Mouse (Mus musculus): ENCODE measurements around the gene Evc. TPM values are rescaled to one million over a fixed set of nuclear protein-coding genes. Genes with fewer than 3 reads are reported as not detected.

The Evc gene
- polyA plus RNA-seq, 1 experiment from 2014 or later: 23.4 TPM

GRCm38 (mm10) chr5:37296717-37297116 is 40.0 kb downstream of the Evc start:
- H3K27ac ChIP-seq: no peak overlapping the region
- H3K9me3 ChIP-seq: no peaks in the 10 kb centered on the region
- ATAC-seq (ENCODE audit: low FRiP score): no peak
- no peaks in the 10 kb centered on the region for H3K27me3 ChIP-seq
- H3K36me3 ChIP-seq (replicated peaks): peaks cover 31% of the 10 kb centered on the region
- no peak overlapping the region for H3K4me3 ChIP-seq (replicated peaks)
- H3K4me1 ChIP-seq: no peaks in the 10 kb centered on the region
- 84% methylated on average over 10 of the region's 10 CpGs for WGBS
- H3K9ac ChIP-seq: no peak overlapping the region
- no peak overlapping the region for H3K4me2 ChIP-seq

DNA sequence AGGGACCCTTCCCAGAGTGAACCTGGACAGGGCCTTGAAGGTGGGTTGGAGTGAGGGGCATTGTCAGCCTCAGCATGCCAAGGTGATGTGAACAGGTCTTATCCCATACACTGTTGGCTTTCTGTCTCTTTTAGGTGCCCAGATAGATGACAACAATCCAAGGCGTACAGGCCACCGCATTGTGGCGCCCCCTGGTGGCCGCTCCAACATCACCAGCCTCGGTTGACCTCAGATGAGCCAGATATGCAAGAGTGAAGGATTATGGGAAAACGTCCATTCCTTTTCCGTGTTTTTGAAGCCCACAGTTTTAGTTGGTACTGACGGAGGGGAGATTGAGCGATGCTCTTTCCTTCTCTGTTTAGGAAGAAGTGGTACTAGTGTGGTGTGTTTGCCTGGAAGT is 45.7 kb downstream of the Evc start:
- Histone ChIP-seq H3K27me3 (no peaks in the 10 kb centered on the region), H3K4me3 (replicated peaks) (no peak overlapping the region)
- 72% methylated on average over 9 of the region's 9 CpGs for WGBS

DNA sequence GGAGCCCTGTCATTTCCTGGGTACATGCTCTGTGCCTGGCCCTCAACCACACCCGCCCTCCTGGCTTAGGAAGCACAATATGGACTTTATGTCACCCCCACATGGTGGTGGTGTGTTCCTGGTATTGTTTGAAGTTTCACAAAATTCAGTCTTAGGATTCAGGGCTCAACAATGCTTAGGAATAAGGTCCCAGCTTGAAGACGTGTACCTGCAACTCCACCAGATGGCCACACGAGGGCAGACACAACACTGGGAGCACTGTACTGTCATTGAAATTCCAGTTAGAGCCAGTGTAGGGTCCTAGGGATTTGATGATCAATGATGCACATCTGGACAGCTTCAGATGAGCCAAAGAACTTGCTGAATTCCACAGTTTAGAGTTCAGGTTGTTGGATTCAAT is 47.5 kb downstream of the Evc start:
- H3K36me3 ChIP-seq (replicated peaks): peaks cover 75% of the 10 kb centered on the region

More for the DNA sequence above, 45.7 kb downstream of the Evc start:
- H3K4me2 ChIP-seq: no peak overlapping the region
- H3K27ac ChIP-seq: no peak overlapping the region
- no peak overlapping the region for H3K9ac ChIP-seq
- ATAC-seq (ENCODE audit: low FRiP score): no peak
- H3K9me3 ChIP-seq: no peaks in the 10 kb centered on the region
- H3K4me1 ChIP-seq: no peaks in the 10 kb centered on the region
- H3K36me3 ChIP-seq (replicated peaks): peaks cover 62% of the 10 kb centered on the region

DNA sequence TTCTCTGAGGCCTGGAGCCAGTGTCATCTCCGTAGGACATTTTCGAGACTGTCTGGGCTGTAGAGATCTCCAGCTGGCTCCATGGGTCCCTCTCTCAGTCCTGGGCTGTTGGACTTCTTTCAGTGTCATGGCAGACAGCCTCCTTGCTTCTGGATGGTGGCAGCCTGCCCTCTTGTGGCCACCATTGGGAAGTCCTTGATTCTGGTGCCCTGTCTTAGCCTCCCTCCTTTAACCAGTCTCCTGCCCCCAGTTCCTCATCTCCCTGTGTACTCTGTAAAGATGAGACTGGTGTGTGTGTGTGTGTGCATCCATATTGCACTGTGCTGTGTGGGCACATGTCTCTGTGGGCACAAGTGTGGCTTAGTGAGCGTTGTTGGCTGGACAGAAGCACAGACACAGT is 48.3 kb downstream of the Evc start:
- Histone ChIP-seq H3K27me3 (no peaks in the 10 kb centered on the region), H3K4me2 (no peak overlapping the region), H3K27ac (no peak overlapping the region), H3K4me1 (no peaks in the 10 kb centered on the region), H3K36me3 (replicated peaks) (peaks cover 83% of the 10 kb centered on the region), H3K9ac (no peak overlapping the region), H3K4me3 (replicated peaks) (no peak overlapping the region), H3K9me3 (no peaks in the 10 kb centered on the region)
- 75% methylated on average over 3 of the region's 3 CpGs for WGBS
- ATAC-seq (ENCODE audit: low FRiP score): no peak; the same call in 1 of the 2 replicates

More for the DNA sequence above, 47.5 kb downstream of the Evc start:
- no peaks in the 10 kb centered on the region for H3K27me3 ChIP-seq
- H3K4me1 ChIP-seq: no peaks in the 10 kb centered on the region
- H3K4me3 ChIP-seq (replicated peaks): no peak overlapping the region
- peak; percentile 27; the same call in 1 of the 2 replicates for ATAC-seq (ENCODE audit: low FRiP score)
- H3K27ac ChIP-seq: no peak overlapping the region
- no peak overlapping the region for H3K4me2 ChIP-seq
- no peaks in the 10 kb centered on the region for H3K9me3 ChIP-seq
- WGBS: 24% methylated on average over 3 of the region's 3 CpGs
- no peak overlapping the region for H3K9ac ChIP-seq

- Histone ChIP-seq H3K4me3 (replicated peaks) (no peak overlapping the region), H3K4me2 (no peak overlapping the region), H3K9ac (no peak overlapping the region), H3K36me3 (replicated peaks) (peaks cover 93% of the 10 kb centered on the region), H3K27me3 (no peaks in the 10 kb centered on the region), H3K4me1 (no peaks in the 10 kb centered on the region), H3K9me3 (no peaks in the 10 kb centered on the region), H3K27ac (no peak overlapping the region)
- WGBS: 93% methylated on average over 11 of the region's 11 CpGs
- ATAC-seq (ENCODE audit: low FRiP score): no peak
Measured at GRCm38 (mm10) chr5:37281021-37281420, 55.7 kb downstream of the Evc start.

DNA sequence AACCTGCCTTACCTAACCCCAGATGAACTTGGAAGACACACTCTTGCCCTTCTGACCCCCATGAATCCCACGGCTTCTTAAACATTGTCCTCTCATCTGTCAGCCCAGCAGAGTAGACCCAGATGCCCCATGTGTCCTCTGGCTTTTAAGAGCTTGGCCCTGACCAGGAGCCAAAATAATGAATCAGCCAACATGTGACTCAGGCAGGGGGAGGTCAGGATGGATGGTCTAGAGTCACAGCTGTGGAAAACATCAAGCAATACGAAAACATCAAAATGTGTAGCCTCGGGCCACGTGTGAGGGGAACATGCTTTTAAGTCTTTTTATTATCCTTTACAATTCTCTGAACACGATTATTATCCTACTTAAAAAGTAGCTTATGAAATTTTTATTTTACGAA is 72.9 kb downstream of the Evc start:
- Histone ChIP-seq H3K9ac (no peak overlapping the region), H3K9me3 (no peaks in the 10 kb centered on the region), H3K4me3 (replicated peaks) (no peak overlapping the region), H3K27me3 (no peaks in the 10 kb centered on the region), H3K27ac (no peak overlapping the region), H3K4me2 (no peak overlapping the region), H3K4me1 (peaks cover 15% of the 10 kb centered on the region), H3K36me3 (replicated peaks) (peaks cover 36% of the 10 kb centered on the region)
- no peak for ATAC-seq (ENCODE audit: low FRiP score)
- WGBS: 87% methylated on average over 6 of the region's 6 CpGs

DNA sequence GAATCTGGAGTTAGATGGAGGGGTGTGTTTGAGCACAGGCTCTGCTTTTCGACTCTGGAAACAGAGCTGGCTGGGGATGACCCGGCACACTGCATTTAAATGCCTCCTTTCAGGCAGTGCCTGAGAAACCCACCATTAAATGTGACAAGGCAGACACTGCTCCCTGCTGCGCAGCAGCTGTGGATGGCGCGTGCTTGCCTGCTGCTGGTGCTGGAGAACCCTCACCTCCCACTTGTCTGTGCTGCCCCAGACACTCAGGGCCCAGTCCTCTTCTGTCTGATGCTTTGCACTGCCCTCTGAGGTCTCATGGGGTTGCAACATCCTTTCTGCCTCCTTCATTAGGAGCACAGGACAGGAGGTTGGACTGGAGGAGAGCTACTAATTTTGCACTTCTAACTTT is 75.0 kb downstream of the Evc start:
- 0 out of 2 replicates have a peak overlapping the region, but pooled peaks have one; percentile 4 for H3K9ac ChIP-seq
- peaks cover 17% of the 10 kb centered on the region for H3K36me3 ChIP-seq (replicated peaks)
- ATAC-seq (ENCODE audit: low FRiP score): peak; percentile 71
- no peaks in the 10 kb centered on the region for H3K9me3 ChIP-seq
- H3K4me3 ChIP-seq (replicated peaks): no peak overlapping the region
- H3K4me1 ChIP-seq: peaks cover 24% of the 10 kb centered on the region
- no peaks in the 10 kb centered on the region for H3K27me3 ChIP-seq
- no peak overlapping the region for H3K4me2 ChIP-seq
- 72% methylated on average over 5 of the region's 5 CpGs for WGBS
- H3K27ac ChIP-seq: peak overlapping the region; percentile 26; the same call in 1 of the 2 replicates

- Histone ChIP-seq H3K9ac (no peak overlapping the region), H3K36me3 (replicated peaks) (peaks cover 16% of the 10 kb centered on the region), H3K27ac (0 out of 2 replicates have a peak overlapping the region, but pooled peaks have one; percentile 19), H3K4me3 (replicated peaks) (no peak overlapping the region), H3K9me3 (no peaks in the 10 kb centered on the region), H3K4me2 (no peak overlapping the region), H3K4me1 (peaks cover 43% of the 10 kb centered on the region), H3K27me3 (no peaks in the 10 kb centered on the region)
- ATAC-seq (ENCODE audit: low FRiP score): no peak
- 54% methylated on average over 5 of the region's 5 CpGs for WGBS
Measured at GRCm38 (mm10) chr5:37257243-37257642, 79.5 kb downstream of the Evc start.

- Histone ChIP-seq H3K4me1 (peaks cover 43% of the 10 kb centered on the region), H3K4me3 (replicated peaks) (no peak overlapping the region), H3K9me3 (no peaks in the 10 kb centered on the region), H3K4me2 (no peak overlapping the region), H3K9ac (no peak overlapping the region), H3K27ac (no peak overlapping the region), H3K36me3 (replicated peaks) (peaks cover 20% of the 10 kb centered on the region), H3K27me3 (no peaks in the 10 kb centered on the region)
- no peak for ATAC-seq (ENCODE audit: low FRiP score)
- WGBS: 67% methylated on average over 7 of the region's 7 CpGs
Measured at GRCm38 (mm10) chr5:37256823-37257222, 79.9 kb downstream of the Evc start.

- WGBS: 91% methylated on average over 4 of the region's 4 CpGs
- H3K4me3 ChIP-seq (replicated peaks): no peak overlapping the region
- H3K36me3 ChIP-seq (replicated peaks): peaks cover 22% of the 10 kb centered on the region
- no peak for ATAC-seq (ENCODE audit: low FRiP score)
- no peak overlapping the region for H3K27ac ChIP-seq
- H3K9ac ChIP-seq: no peak overlapping the region
- no peaks in the 10 kb centered on the region for H3K27me3 ChIP-seq
- H3K4me2 ChIP-seq: no peak overlapping the region
- peaks cover 55% of the 10 kb centered on the region for H3K4me1 ChIP-seq
- H3K9me3 ChIP-seq: no peaks in the 10 kb centered on the region
Measured at GRCm38 (mm10) chr5:37254523-37254922, 82.2 kb downstream of the Evc start.

DNA sequence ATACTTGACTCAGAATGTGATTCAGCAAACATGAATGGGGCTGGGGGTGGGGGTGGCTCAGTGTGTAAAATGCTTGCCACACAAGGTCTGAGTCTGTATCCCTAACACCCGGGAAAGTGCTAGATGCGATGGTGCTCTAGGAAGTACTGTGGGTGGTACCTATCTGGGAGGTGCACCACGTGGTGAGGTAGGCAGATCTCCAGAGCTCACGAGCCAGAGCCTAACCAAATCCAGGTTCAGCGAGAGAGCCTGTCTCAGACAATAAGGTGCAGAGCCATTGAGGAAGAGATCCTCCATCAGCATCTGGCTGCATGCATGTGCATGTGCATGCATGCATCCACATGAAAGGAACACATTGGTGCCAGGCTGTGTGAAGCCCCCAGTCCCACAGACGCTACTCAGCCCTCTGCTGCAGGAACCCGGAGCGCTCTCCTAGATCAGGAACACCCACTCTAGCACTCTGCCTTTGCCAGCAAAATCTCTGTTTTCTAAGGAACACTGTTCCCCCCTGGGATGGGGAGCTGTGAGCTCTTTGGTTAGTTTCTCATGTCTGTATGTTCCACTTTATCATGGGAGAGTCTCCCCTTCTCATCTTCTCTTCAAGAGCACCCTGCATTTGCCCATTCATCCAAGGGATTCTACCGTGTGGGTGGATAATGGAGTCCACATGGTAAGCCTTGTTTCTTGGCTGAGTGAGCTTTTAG is 84.4 kb downstream of the Evc start:
- no peaks in the 10 kb centered on the region for H3K27me3 ChIP-seq
- peaks cover 22% of the 10 kb centered on the region for H3K36me3 ChIP-seq (replicated peaks)
- 88% methylated on average over 9 of the region's 9 CpGs for WGBS
- H3K27ac ChIP-seq: no peak overlapping the region
- no peak overlapping the region for H3K4me2 ChIP-seq
- H3K4me3 ChIP-seq (replicated peaks): no peak overlapping the region
- no peak for ATAC-seq (ENCODE audit: low FRiP score)
- peaks cover 69% of the 10 kb centered on the region for H3K4me1 ChIP-seq
- no peaks in the 10 kb centered on the region for H3K9me3 ChIP-seq
- no peak overlapping the region for H3K9ac ChIP-seq

GRCm38 (mm10) chr5:37251596-37251995 is 85.1 kb downstream of the Evc start:
- no peak overlapping the region for H3K4me2 ChIP-seq

GRCm38 (mm10) chr5:37248870-37249269 is 87.8 kb downstream of the Evc start:
- peaks cover 74% of the 10 kb centered on the region for H3K4me1 ChIP-seq
- 77% methylated on average over 3 of the region's 3 CpGs for WGBS
- no peak overlapping the region for H3K27ac ChIP-seq

More at GRCm38 (mm10) chr5:37251596-37251995, 85.1 kb downstream of the Evc start:
- H3K27ac ChIP-seq: no peak overlapping the region
- H3K4me1 ChIP-seq: peaks cover 75% of the 10 kb centered on the region
- ATAC-seq (ENCODE audit: low FRiP score): no peak
- H3K4me3 ChIP-seq (replicated peaks): no peak overlapping the region
- H3K9me3 ChIP-seq: no peaks in the 10 kb centered on the region
- H3K9ac ChIP-seq: no peak overlapping the region
- peaks cover 22% of the 10 kb centered on the region for H3K36me3 ChIP-seq (replicated peaks)
- no peaks in the 10 kb centered on the region for H3K27me3 ChIP-seq
- 86% methylated on average over 3 of the region's 3 CpGs for WGBS

More at GRCm38 (mm10) chr5:37248870-37249269, 87.8 kb downstream of the Evc start:
- H3K36me3 ChIP-seq (replicated peaks): peaks cover 22% of the 10 kb centered on the region; the same call in 1 of the 2 replicates
- no peak for ATAC-seq (ENCODE audit: low FRiP score)
- H3K9ac ChIP-seq: 0 out of 2 replicates have a peak overlapping the region, but pooled peaks have one; percentile 12
- peak overlapping the region; percentile 72 for H3K4me2 ChIP-seq
- H3K27me3 ChIP-seq: peaks cover 14% of the 10 kb centered on the region
- no peaks in the 10 kb centered on the region for H3K9me3 ChIP-seq
- H3K4me3 ChIP-seq (replicated peaks): peak overlapping the region; percentile 76

All from forebrain, embryonic 12.5 days (tissue).